ENCODE assay signal across 16 mouse cellular contexts in the genomic region with DNA sequence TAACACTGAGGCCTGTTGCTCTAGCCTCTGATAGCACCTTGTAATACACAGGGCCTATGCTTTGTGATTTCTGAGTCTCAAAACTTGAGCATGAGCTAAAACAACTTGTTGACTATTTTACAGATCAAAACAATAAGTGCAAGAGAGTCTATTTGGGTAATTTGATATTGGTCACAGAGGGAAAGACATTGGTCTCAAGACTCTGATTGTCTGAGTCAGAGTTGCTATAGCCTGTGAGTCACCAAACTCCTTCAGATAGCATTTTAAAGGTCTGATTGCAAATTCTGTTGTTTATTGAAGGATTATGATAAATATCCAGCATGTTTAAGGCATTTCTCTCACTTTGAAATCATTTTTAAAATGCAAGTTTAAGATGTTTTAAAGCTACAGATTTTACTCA.
"Had no signal": no experiment of that assay in that cellular context is flagged by ENCODE, and none has a peak within 500 bp of the region (broad histone marks: within the 10 kb centered on the region; RNA-seq: fewer than 3 reads in every experiment).

No protein-coding gene starts in this region.

- H3K4me3 ChIP-seq: lung, embryonic 15.5 days; megakaryocyte, embryonic 14.5 days; midbrain, embryonic 13.5 days; neural tube, embryonic 12.5 days; stomach, embryonic 15.5 days had no signal

- DNase-seq: liver, postnatal 0 days; lung, adult 2 months; lung, postnatal 14 days; lung, postnatal 36 days; thymus, adult 2 months; thymus, postnatal 25 days; thymus, postnatal 4 days had no signal

- ATAC-seq: liver, postnatal 0 days; lung, postnatal 0 days had no signal

- H3K4me2 ChIP-seq: lung, embryonic 15.5 days; midbrain, embryonic 11.5 days; midbrain, embryonic 13.5 days; neural tube, embryonic 12.5 days; stomach, embryonic 15.5 days had no signal

- H3K9ac ChIP-seq: liver, postnatal 0 days; lung, embryonic 15.5 days; midbrain, embryonic 13.5 days; neural tube, embryonic 12.5 days; stomach, embryonic 15.5 days had no signal

- H3K27ac ChIP-seq: lung, embryonic 15.5 days; macrophage; midbrain, embryonic 13.5 days; neural tube, embryonic 12.5 days; stomach, embryonic 15.5 days; stomach, postnatal 0 days had no signal

- H3K9me3 ChIP-seq: lung, embryonic 15.5 days; megakaryocyte, embryonic 14.5 days; midbrain, embryonic 13.5 days; neural tube, embryonic 12.5 days; stomach, embryonic 15.5 days had no signal

- H3K36me3 ChIP-seq: lung, embryonic 15.5 days; midbrain, embryonic 13.5 days; neural tube, embryonic 12.5 days; stomach, embryonic 15.5 days had no signal

- H3K4me1 ChIP-seq: lung, embryonic 15.5 days; megakaryocyte, embryonic 14.5 days; neural tube, embryonic 12.5 days; stomach, embryonic 15.5 days had no signal

- H3K27me3 ChIP-seq: lung, embryonic 15.5 days; megakaryocyte, embryonic 14.5 days; midbrain, embryonic 13.5 days; neural tube, embryonic 12.5 days; stomach, embryonic 15.5 days had no signal
